Comparison of ENCODE assay signal across 17 mouse cellular contexts in genomic region chr2:76655444-76655843, GRCm38 (mm10). TPM values are rescaled to one million over a fixed set of nuclear protein-coding genes. Genes with fewer than 3 reads are reported as not detected.
"Had no signal": no experiment of that assay in that cellular context is flagged by ENCODE, and none has a peak within 500 bp of the region (broad histone marks: within the 10 kb centered on the region; RNA-seq: fewer than 3 reads in every experiment).

No protein-coding gene starts in this region.

- H3K9ac ChIP-seq: liver, embryonic 13.5 days; liver, embryonic 15.5 days; liver, postnatal 0 days; lung, embryonic 15.5 days; neural tube, embryonic 12.5 days; stomach, embryonic 15.5 days had no signal

- ATAC-seq: liver, postnatal 0 days had no signal

- H3K27ac ChIP-seq: liver, embryonic 13.5 days; liver, embryonic 15.5 days; lung, embryonic 15.5 days; macrophage; neural tube, embryonic 12.5 days; stomach, embryonic 15.5 days; stomach, postnatal 0 days had no signal

- DNase-seq: liver, embryonic 13.5 days; liver, postnatal 0 days; lung, adult 2 months; lung, postnatal 14 days; right cerebral cortex, postnatal 14 days; thymus, adult 2 months; thymus, postnatal 25 days; thymus, postnatal 4 days had no signal

- H3K36me3 ChIP-seq: liver, embryonic 13.5 days; liver, embryonic 15.5 days; lung, embryonic 15.5 days; neural tube, embryonic 12.5 days; stomach, embryonic 15.5 days had no signal

- H3K4me1 ChIP-seq: liver, embryonic 13.5 days; liver, embryonic 15.5 days; lung, embryonic 15.5 days; neural tube, embryonic 12.5 days; stomach, embryonic 15.5 days had no signal

- H3K4me3 ChIP-seq: liver, embryonic 13.5 days; liver, embryonic 15.5 days; lung, embryonic 15.5 days; neural tube, embryonic 12.5 days; stomach, embryonic 15.5 days had no signal

- H3K4me2 ChIP-seq: liver, embryonic 13.5 days; liver, embryonic 15.5 days; lung, embryonic 15.5 days; neural tube, embryonic 12.5 days; stomach, embryonic 15.5 days had no signal

- H3K27me3 ChIP-seq: liver, embryonic 13.5 days; liver, embryonic 15.5 days; lung, embryonic 15.5 days; neural tube, embryonic 12.5 days; stomach, embryonic 15.5 days had no signal

- H3K9me3 ChIP-seq: liver, embryonic 13.5 days; liver, embryonic 15.5 days; lung, embryonic 15.5 days; neural tube, embryonic 12.5 days; stomach, embryonic 15.5 days had no signal

RNA-seq across cellular contexts. Expression of gene Pjvk, which starts 7.2 kb away (rescaled TPM):
- total RNA-seq: midbrain, postnatal 0 days; monocyte, adult 5-6 weeks; neutrophil, adult 5-6 weeks had no signal
- polyA plus RNA-seq: liver, embryonic 13.5 days; liver, embryonic 15.5 days; liver, postnatal 0 days; lung, adult 2 months; thymus, adult 2 months had no signal
